Mouse (Mus musculus) neural tube, embryonic 13.5 days (tissue): Measurements from ENCODE around the gene Sap30bp. TPM values are rescaled to one million over a fixed set of nuclear protein-coding genes. Genes with fewer than 3 reads are reported as not detected.

Experiments used
- ATAC-seq: fragments of 200-750 bp; cut with Nextera tagmentation; 2 replicates; pipeline ENCODE4 v1.8.0; 2017; ENCODE audit warnings: low read depth, mild to moderate bottlenecking, moderate TSS enrichment, moderate library complexity
- H3K27ac ChIP-seq: fragments of 300-500 bp; sonication (generic); replicated peaks from 2 replicates; pipeline ENCODE4 v1.5.1; 2015; ENCODE audit warnings: moderate library complexity, mild to moderate bottlenecking, inconsistent platforms
- H3K27me3 ChIP-seq: fragments of 300-500 bp; sonication (generic); 2 replicates; pipeline ENCODE4 v1.6.1; 2015; ENCODE audit warnings: mild to moderate bottlenecking, inconsistent platforms
- H3K36me3 ChIP-seq: fragments of 300-500 bp; sonication (generic); 2 replicates; pipeline ENCODE4 v1.6.1; 2015; ENCODE audit warnings: mild to moderate bottlenecking, inconsistent platforms
- H3K4me1 ChIP-seq: fragments of 300-500 bp; sonication (generic); replicated peaks from 2 replicates; pipeline ENCODE4 v1.6.1; 2015; ENCODE audit warnings: inconsistent platforms
- H3K4me2 ChIP-seq: fragments of 300-500 bp; sonication (generic); 2 replicates; pipeline ENCODE4 v1.6.1; 2015; ENCODE audit warnings: inconsistent platforms, mild to moderate bottlenecking, moderate library complexity
- H3K4me3 ChIP-seq: fragments of 300-500 bp; sonication (generic); 2 replicates; pipeline ENCODE4 v1.5.1; 2015; ENCODE audit warnings: mild to moderate bottlenecking, inconsistent platforms
- H3K9ac ChIP-seq: fragments of 300-500 bp; sonication (generic); 2 replicates; pipeline ENCODE4 v1.6.1; 2015; ENCODE audit warnings: moderate library complexity, mild to moderate bottlenecking, inconsistent platforms
- H3K9me3 ChIP-seq: fragments of 300-500 bp; sonication (generic); 2 replicates; pipeline ENCODE4 v1.6.1; 2016; ENCODE audit warnings: inconsistent platforms
- WGBS: fragments of 180-500 bp; shearing (Covaris S2); methylation state at CpG from one replicate; pipeline ENCODE4 v1.1.7; 2015; 5-methylcytosine and 5-hydroxymethylcytosine counted together
- polyA plus RNA-seq: library from polyadenylated mRNA; unstranded; fragments of >200 nt; fragmentation: Nextera tagmentation; extraction: Ambion mirVana; gene quantifications from 2 replicates; pipeline ENCODE4 v1.2.1, GENCODE M21; 2015

Sap30bp gene
- polyA plus RNA-seq, 1 experiment from 2014 or later: 59.4 TPM

DNA sequence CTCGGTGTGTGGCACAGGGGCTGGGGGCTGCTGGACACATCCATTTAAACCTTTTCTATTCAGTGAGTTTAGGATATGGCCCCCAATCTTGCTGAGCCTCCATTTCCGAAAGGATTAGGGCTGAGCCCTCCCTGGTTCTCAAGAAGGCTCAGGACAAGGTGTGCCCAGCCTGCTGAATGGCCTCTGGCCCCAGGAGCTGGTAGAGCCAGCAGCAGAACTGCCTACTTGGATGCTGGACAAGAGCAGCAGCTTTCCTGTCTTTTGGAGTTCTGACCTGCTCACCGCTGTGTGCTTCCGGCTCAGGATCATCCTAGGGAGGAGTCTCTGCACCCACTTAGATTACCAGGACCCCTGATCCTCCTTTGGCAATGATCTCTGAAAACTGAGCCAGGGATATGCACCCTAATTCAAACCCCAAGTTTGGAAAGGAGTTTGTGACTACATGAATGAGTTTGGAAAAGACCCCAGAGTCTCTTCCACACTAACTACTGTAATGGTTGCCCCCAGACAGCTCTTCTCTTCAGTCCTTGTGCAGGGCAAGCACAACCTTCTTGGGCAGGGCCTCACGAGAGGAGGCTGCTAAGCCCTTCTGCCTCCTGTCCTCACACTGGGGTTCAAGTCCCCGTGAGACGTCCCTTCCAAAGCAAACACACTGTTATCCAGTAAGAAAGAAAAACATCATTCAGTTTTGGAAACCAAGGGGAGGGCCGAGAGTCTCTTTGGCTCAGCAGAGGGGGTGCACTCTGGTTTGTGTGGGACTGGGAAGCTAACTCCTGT, 32.3 kb upstream of the Sap30bp start:
- 0 out of 2 replicates have a peak overlapping the region, but pooled peaks have one; percentile 21 for H3K4me2 ChIP-seq
- WGBS: 81% methylated on average over 8 of the region's 8 CpGs
- peak overlapping the region; percentile 27; the same call in 1 of the 2 replicates for H3K9ac ChIP-seq
- no peak overlapping the region for H3K27ac ChIP-seq
- H3K4me3 ChIP-seq: no peak overlapping the region
- no peaks in the 10 kb centered on the region for H3K27me3 ChIP-seq
- H3K36me3 ChIP-seq: peaks cover 23% of the 10 kb centered on the region
- peaks cover 35% of the 10 kb centered on the region for H3K4me1 ChIP-seq
- no peak for ATAC-seq
- H3K9me3 ChIP-seq: no peaks in the 10 kb centered on the region

GRCm38 (mm10) chr11:115901338-115902161, 31.5 kb upstream of the Sap30bp start:
- peaks cover 35% of the 10 kb centered on the region for H3K4me1 ChIP-seq
- no peaks in the 10 kb centered on the region for H3K27me3 ChIP-seq
- 83% methylated on average over 9 of the region's 9 CpGs for WGBS

DNA sequence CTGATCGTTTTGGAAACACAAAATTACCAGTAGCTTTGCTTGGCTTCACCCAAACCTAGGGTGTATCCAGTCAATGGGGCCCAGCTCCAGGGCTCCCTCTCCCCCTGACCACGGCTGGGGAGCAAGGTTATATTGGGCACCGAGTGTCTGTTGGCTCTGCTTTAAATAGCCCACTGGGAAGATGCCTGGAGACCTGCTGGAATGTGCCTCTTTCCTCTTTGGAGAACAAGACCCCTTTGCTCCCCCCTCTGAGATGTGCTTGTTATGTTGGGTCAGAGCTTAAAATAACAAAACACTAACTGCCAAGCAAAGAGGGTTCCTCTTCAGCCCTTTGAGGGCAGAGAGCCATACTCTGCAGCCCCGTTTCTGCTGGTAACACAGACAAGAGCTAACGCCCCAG, 30.9 kb upstream of the Sap30bp start:
- WGBS: 84% methylated on average over 5 of the region's 5 CpGs
- H3K9ac ChIP-seq: no peak overlapping the region
- H3K36me3 ChIP-seq: peaks cover 12% of the 10 kb centered on the region
- H3K27me3 ChIP-seq: no peaks in the 10 kb centered on the region
- no peak overlapping the region for H3K4me2 ChIP-seq
- no peak overlapping the region for H3K4me3 ChIP-seq
- peaks cover 35% of the 10 kb centered on the region for H3K4me1 ChIP-seq
- no peak for ATAC-seq
- no peaks in the 10 kb centered on the region for H3K9me3 ChIP-seq
- H3K27ac ChIP-seq: no peak overlapping the region

More at GRCm38 (mm10) chr11:115901338-115902161, 31.5 kb upstream of the Sap30bp start:
- no peak overlapping the region for H3K9ac ChIP-seq
- peaks cover 18% of the 10 kb centered on the region for H3K36me3 ChIP-seq
- 0 out of 2 replicates have a peak overlapping the region, but pooled peaks have one; percentile 3 for H3K27ac ChIP-seq
- H3K4me2 ChIP-seq: no peak overlapping the region
- no peak for ATAC-seq
- no peaks in the 10 kb centered on the region for H3K9me3 ChIP-seq
- H3K4me3 ChIP-seq: no peak overlapping the region

GRCm38 (mm10) chr11:115902831-115903230, 30.3 kb upstream of the Sap30bp start:
- H3K4me2 ChIP-seq: no peak overlapping the region
- ATAC-seq: no peak
- H3K27ac ChIP-seq: no peak overlapping the region
- no peaks in the 10 kb centered on the region for H3K9me3 ChIP-seq
- H3K4me3 ChIP-seq: no peak overlapping the region
- WGBS: 100% methylated on average over 1 of the region's 1 CpGs
- no peak overlapping the region for H3K9ac ChIP-seq
- no peaks in the 10 kb centered on the region for H3K27me3 ChIP-seq
- H3K36me3 ChIP-seq: peaks cover 6% of the 10 kb centered on the region
- peaks cover 35% of the 10 kb centered on the region for H3K4me1 ChIP-seq

- peaks cover 12% of the 10 kb centered on the region for H3K36me3 ChIP-seq
- H3K4me2 ChIP-seq: no peak overlapping the region
- no peaks in the 10 kb centered on the region for H3K9me3 ChIP-seq
- no peak overlapping the region for H3K9ac ChIP-seq
- 73% methylated on average over 11 of the region's 11 CpGs for WGBS
- ATAC-seq: no peak
- H3K27ac ChIP-seq: no peak overlapping the region
- no peak overlapping the region for H3K4me3 ChIP-seq
- peaks cover 35% of the 10 kb centered on the region for H3K4me1 ChIP-seq
- no peaks in the 10 kb centered on the region for H3K27me3 ChIP-seq
Measured at GRCm38 (mm10) chr11:115903384-115904230, 29.5 kb upstream of the Sap30bp start.

DNA sequence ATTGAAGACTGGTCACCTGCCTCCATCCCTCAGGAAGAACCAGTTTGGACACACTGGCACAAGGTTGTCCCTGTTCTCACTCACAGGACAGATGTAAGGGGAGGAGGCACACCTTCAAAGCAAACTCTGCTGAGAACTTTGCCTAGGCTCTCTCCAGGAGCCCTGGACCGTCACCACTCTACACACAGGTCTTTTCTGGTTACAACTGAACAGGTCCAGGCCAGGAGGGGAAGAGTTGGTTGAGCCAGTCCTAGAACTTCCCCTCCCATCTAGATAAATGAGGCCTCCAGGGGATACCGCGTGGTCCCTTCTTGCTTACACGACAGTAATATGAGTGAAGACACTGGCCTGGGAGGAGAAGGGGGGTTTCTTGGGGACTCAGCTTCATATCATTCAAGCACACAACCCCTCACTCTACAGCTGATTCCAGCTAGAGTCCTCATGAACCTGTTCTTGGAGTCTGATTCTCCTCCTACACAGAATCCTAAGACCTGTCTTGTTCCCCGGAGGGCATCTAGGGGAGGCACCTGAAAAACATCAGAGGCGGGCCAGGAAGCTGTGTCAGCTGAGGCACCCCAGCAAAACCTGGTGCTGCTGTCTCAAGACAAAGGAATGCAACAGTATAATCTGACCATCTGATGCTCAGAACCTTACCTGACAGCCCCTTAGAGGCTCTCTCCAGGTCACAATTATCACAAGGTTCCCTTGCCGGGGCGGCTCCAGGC, 28.7 kb upstream of the Sap30bp start:
- H3K27ac ChIP-seq: no peak overlapping the region
- H3K4me1 ChIP-seq: peaks cover 30% of the 10 kb centered on the region
- WGBS: 89% methylated on average over 8 of the region's 8 CpGs
- ATAC-seq: no peak
- no peaks in the 10 kb centered on the region for H3K27me3 ChIP-seq
- H3K9me3 ChIP-seq: no peaks in the 10 kb centered on the region
- H3K4me2 ChIP-seq: no peak overlapping the region
- H3K4me3 ChIP-seq: no peak overlapping the region
- peaks cover 16% of the 10 kb centered on the region for H3K36me3 ChIP-seq
- H3K9ac ChIP-seq: no peak overlapping the region

DNA sequence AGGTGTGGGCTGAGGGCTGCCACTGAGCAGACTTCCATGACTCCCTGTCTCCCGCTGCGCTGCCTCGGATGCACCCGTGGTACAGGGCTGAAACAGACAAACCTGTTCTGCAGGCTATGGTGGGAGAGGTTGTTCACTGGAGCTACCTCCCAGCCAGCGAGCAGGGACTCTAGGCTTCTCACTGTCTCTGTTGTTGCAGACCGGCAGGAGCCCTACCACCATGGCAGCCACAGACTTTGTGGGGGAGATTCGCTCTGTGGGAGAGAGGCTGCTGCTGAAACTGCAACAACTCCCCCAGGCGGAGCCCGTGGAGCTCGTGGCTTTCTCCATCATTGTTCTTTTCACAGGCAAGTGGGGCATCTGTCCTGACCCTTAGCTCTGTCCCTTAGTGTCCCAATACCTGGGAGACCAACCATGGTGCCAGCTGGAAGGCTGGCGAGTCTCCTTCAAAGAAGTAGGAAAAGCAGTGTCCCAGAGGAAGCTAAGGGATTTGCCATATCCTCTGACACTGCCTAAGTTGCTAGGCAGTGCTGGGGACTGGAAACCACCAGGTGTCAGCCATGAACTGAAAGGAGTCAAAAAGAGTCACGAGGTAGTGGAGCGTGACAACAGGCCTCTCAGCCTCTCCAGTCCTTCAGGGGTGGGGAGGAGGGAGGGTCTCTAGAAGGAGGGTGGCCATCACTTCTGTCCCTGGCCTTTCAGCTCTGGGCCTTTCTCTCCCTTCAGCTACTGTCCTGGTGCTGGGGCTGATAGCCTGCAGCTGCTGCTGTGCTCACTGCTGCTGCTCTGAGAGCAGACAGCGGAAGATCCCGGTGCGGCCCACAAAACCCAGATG, 27.9 kb upstream of the Sap30bp start:
- ATAC-seq: no peak
- peaks cover 19% of the 10 kb centered on the region for H3K36me3 ChIP-seq

GRCm38 (mm10) chr11:115906116-115906515, 27.0 kb upstream of the Sap30bp start:
- WGBS: 79% methylated on average over 3 of the region's 3 CpGs
- Histone ChIP-seq H3K4me1 (0 out of 2 replicates have a peak, but pooled peaks cover 13% of the 10 kb centered on the region), H3K36me3 (peaks cover 24% of the 10 kb centered on the region), H3K27ac (no peak overlapping the region), H3K4me2 (no peak overlapping the region), H3K9ac (no peak overlapping the region), H3K27me3 (no peaks in the 10 kb centered on the region), H3K4me3 (no peak overlapping the region), H3K9me3 (no peaks in the 10 kb centered on the region)
- no peak for ATAC-seq

More for the DNA sequence above, 27.9 kb upstream of the Sap30bp start:
- Histone ChIP-seq H3K4me3 (no peak overlapping the region), H3K4me1 (peaks cover 22% of the 10 kb centered on the region), H3K27me3 (no peaks in the 10 kb centered on the region), H3K9ac (no peak overlapping the region), H3K4me2 (no peak overlapping the region), H3K27ac (no peak overlapping the region), H3K9me3 (no peaks in the 10 kb centered on the region)
- WGBS: 65% methylated on average over 16 of the region's 16 CpGs

GRCm38 (mm10) chr11:115906521-115906920, 26.6 kb upstream of the Sap30bp start:
- peaks cover 28% of the 10 kb centered on the region for H3K36me3 ChIP-seq
- 92% methylated on average over 5 of the region's 5 CpGs for WGBS
- no peak overlapping the region for H3K4me3 ChIP-seq
- ATAC-seq: no peak
- H3K4me1 ChIP-seq: 0 out of 2 replicates have a peak, but pooled peaks cover 9% of the 10 kb centered on the region
- H3K4me2 ChIP-seq: no peak overlapping the region
- no peaks in the 10 kb centered on the region for H3K27me3 ChIP-seq
- H3K9me3 ChIP-seq: no peaks in the 10 kb centered on the region
- no peak overlapping the region for H3K9ac ChIP-seq
- no peak overlapping the region for H3K27ac ChIP-seq

- Histone ChIP-seq H3K4me3 (no peak overlapping the region), H3K36me3 (peaks cover 59% of the 10 kb centered on the region), H3K27me3 (no peaks in the 10 kb centered on the region), H3K9me3 (no peaks in the 10 kb centered on the region), H3K4me2 (no peak overlapping the region), H3K9ac (no peak overlapping the region), H3K27ac (no peak overlapping the region), H3K4me1 (no peaks in the 10 kb centered on the region)
- ATAC-seq: no peak
- WGBS: 93% methylated on average over 5 of the region's 5 CpGs
Measured at GRCm38 (mm10) chr11:115911134-115911561, 21.9 kb upstream of the Sap30bp start.
